Mouse (Mus musculus): Measurements from ENCODE around the gene Vps9d1. TPM values are rescaled to one million over a fixed set of nuclear protein-coding genes. Genes with fewer than 3 reads are reported as not detected.
A peak's percentile ranks its signal among the peaks of the same experiment; 100 is the strongest.

The Vps9d1 gene
- polyA plus RNA-seq, 1 experiment from 2014 or later, result 4.0 TPM

- Histone ChIP-seq H3K4me2 (peak overlapping the region; percentile 96), H3K27me3 (no peaks in the 10 kb centered on the region), H3K36me3 (peaks cover 54% of the 10 kb centered on the region), H3K27ac (peak overlapping the region; percentile 84), H3K4me1 (replicated peaks) (peaks cover 28% of the 10 kb centered on the region), H3K9ac (peak overlapping the region; percentile 97), H3K4me3 (replicated peaks) (peak overlapping the region; percentile 97), H3K9me3 (replicated peaks) (no peaks in the 10 kb centered on the region)
- DNase-seq (no peak), ATAC-seq (ENCODE audit: low read depth) (peak; percentile 43)
- WGBS (ENCODE audit: insufficient replicate concordance), result 1% methylated on average over 31 of the region's 40 CpGs
These were observed 573 bp downstream of the Vps9d1 start for GRCm38 (mm10) chr8:123253451-123254098.

- Histone ChIP-seq H3K36me3 (peaks cover 54% of the 10 kb centered on the region), H3K4me1 (replicated peaks) (peaks cover 28% of the 10 kb centered on the region), H3K9me3 (replicated peaks) (no peaks in the 10 kb centered on the region), H3K4me2 (peak overlapping the region; percentile 96), H3K27me3 (no peaks in the 10 kb centered on the region), H3K9ac (peak overlapping the region; percentile 97), H3K4me3 (replicated peaks) (peak overlapping the region; percentile 97), H3K27ac (peak overlapping the region; percentile 36; the same call in 1 of the 2 replicates)
- DNase-seq (no peak), ATAC-seq (ENCODE audit: low read depth) (no peak)
- WGBS (ENCODE audit: insufficient replicate concordance), result 50% methylated on average over 4 of the region's 4 CpGs
These were observed 1.2 kb downstream of the Vps9d1 start for GRCm38 (mm10) chr8:123252925-123253324.

DNA sequence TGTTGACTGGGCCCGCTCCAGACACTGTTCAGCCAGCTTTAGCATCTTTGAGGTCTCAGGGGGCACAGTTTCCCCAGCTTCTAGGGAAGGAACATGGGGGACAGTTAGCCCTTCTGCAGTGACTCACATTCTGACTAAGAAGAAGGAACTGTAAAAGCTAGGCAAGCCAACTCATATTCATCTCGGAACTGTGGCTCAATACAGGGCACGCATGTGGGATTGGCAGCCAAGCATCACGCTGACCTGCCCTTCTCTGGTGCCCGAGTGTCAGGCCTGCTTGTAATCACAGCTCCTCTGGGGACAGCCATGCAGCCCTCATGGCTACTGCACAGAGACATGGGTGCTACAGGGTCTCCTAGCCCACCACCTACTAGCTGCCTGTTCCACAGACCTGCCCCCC lies 3.2 kb downstream of the Vps9d1 start:
- Histone ChIP-seq H3K9me3 (replicated peaks) (no peaks in the 10 kb centered on the region), H3K4me3 (replicated peaks) (no peak overlapping the region), H3K4me2 (no peak overlapping the region), H3K9ac (no peak overlapping the region), H3K27me3 (no peaks in the 10 kb centered on the region), H3K4me1 (replicated peaks) (peaks cover 24% of the 10 kb centered on the region), H3K27ac (no peak overlapping the region), H3K36me3 (peaks cover 52% of the 10 kb centered on the region)
- no peak for DNase-seq
- ATAC-seq (ENCODE audit: low read depth), result no peak
- 81% methylated on average over 5 of the region's 5 CpGs for WGBS (ENCODE audit: insufficient replicate concordance)

- H3K4me3 ChIP-seq (replicated peaks), result no peak overlapping the region
- peaks cover 12% of the 10 kb centered on the region for H3K4me1 ChIP-seq (replicated peaks)
- DNase-seq (no peak), ATAC-seq (ENCODE audit: low read depth) (no peak)
- H3K36me3 ChIP-seq, result peaks cover 54% of the 10 kb centered on the region
- WGBS (ENCODE audit: insufficient replicate concordance), result 77% methylated on average over 8 of the region's 8 CpGs
- H3K27ac ChIP-seq, result no peak overlapping the region
- no peak overlapping the region for H3K4me2 ChIP-seq
- no peaks in the 10 kb centered on the region for H3K27me3 ChIP-seq
- H3K9me3 ChIP-seq (replicated peaks), result no peaks in the 10 kb centered on the region
- H3K9ac ChIP-seq, result no peak overlapping the region
These were observed 5.6 kb downstream of the Vps9d1 start for GRCm38 (mm10) chr8:123248596-123248995.

DNA sequence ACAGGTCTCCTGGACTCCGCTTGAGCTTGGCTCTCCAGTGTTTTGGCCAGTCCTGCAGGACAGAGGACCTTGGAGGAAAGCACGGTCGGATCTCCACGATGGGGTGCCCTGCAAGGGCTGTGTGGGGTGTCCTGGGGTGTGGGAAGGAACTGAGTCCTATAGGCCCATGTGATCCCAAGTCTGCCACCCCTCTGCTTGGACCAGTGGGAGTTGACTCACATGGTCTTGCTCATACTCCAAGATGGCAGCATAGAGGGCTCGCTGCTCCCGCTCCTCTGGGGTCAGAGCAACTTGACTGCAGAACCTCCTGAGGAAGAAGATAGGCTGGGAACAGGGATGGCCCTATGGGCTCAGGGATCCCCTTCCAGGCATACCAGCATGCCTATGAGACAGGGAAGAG lies 6.4 kb downstream of the Vps9d1 start:
- Histone ChIP-seq H3K4me1 (replicated peaks) (peaks cover 3% of the 10 kb centered on the region), H3K27ac (no peak overlapping the region), H3K4me3 (replicated peaks) (no peak overlapping the region), H3K36me3 (peaks cover 54% of the 10 kb centered on the region), H3K9me3 (replicated peaks) (no peaks in the 10 kb centered on the region), H3K27me3 (no peaks in the 10 kb centered on the region), H3K9ac (no peak overlapping the region), H3K4me2 (no peak overlapping the region)
- WGBS (ENCODE audit: insufficient replicate concordance), result 85% methylated on average over 6 of the region's 6 CpGs
- no peak for DNase-seq
- no peak for ATAC-seq (ENCODE audit: low read depth)

DNA sequence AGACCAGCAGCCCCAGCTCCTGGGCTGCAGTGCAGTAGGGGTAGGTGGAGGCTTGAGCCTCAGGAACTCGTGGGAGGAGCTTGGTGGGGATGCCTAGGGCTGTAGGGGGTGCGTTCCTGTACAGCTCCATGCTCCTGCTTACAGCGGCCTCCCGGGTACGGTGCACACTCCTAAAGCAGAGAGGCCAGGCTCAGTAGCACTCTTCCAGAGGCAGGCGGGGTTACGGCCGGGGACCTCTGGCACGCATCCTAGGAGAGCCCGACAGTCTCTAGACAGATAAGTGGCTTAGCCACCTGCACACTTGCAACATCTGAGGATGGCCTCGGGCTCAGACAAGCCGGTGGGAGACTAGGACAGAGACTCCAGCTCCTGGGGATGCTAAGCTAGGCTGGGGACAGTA lies 8.6 kb downstream of the Vps9d1 start:
- Histone ChIP-seq H3K9me3 (replicated peaks) (no peaks in the 10 kb centered on the region), H3K27ac (no peak overlapping the region), H3K4me3 (replicated peaks) (no peak overlapping the region), H3K4me2 (no peak overlapping the region), H3K36me3 (peaks cover 46% of the 10 kb centered on the region), H3K9ac (no peak overlapping the region), H3K4me1 (replicated peaks) (no peaks in the 10 kb centered on the region; the same call in 1 of the 2 replicates), H3K27me3 (no peaks in the 10 kb centered on the region)
- ATAC-seq (ENCODE audit: low read depth) (no peak), DNase-seq (no peak)
- WGBS (ENCODE audit: insufficient replicate concordance), result 81% methylated on average over 12 of the region's 12 CpGs

DNA sequence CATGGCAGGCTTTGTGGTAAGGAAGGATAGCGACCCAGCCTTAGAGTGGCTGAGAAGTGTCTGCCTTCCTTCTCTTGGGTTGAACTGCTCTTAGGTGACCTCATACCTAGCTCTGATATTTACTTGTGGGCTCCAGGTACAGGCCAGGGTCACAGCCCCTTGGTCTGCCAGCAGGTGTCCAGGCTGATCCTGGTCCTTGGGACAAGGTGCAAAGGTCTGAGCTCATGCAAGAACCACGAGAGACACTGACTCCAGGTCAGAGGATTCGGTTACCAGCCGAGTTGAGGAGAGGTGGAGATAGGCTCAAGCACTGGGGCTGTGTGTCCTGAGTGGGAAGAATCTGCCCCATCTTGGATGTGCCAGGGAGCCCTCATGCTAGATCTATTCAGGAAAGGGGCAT lies 9.8 kb downstream of the Vps9d1 start:
- Histone ChIP-seq H3K9ac (no peak overlapping the region), H3K27me3 (no peaks in the 10 kb centered on the region), H3K36me3 (peaks cover 38% of the 10 kb centered on the region), H3K9me3 (replicated peaks) (no peaks in the 10 kb centered on the region), H3K4me2 (no peak overlapping the region), H3K27ac (no peak overlapping the region), H3K4me1 (replicated peaks) (no peaks in the 10 kb centered on the region; the same call in 1 of the 2 replicates), H3K4me3 (replicated peaks) (no peak overlapping the region)
- 69% methylated on average over 4 of the region's 4 CpGs for WGBS (ENCODE audit: insufficient replicate concordance)
- no peak for DNase-seq
- no peak for ATAC-seq (ENCODE audit: low read depth)

GRCm38 (mm10) chr8:123243053-123243452 lies 11.1 kb downstream of the Vps9d1 start:
- H3K36me3 ChIP-seq, result peaks cover 25% of the 10 kb centered on the region
- H3K9ac ChIP-seq, result no peak overlapping the region
- no peaks in the 10 kb centered on the region; the same call in 1 of the 2 replicates for H3K4me1 ChIP-seq (replicated peaks)
- DNase-seq (no peak), ATAC-seq (ENCODE audit: low read depth) (no peak)
- H3K4me2 ChIP-seq, result no peak overlapping the region
- H3K27ac ChIP-seq, result no peak overlapping the region
- no peaks in the 10 kb centered on the region for H3K9me3 ChIP-seq (replicated peaks)
- H3K4me3 ChIP-seq (replicated peaks), result no peak overlapping the region
- WGBS (ENCODE audit: insufficient replicate concordance), result 60% methylated on average over 11 of the region's 11 CpGs
- H3K27me3 ChIP-seq, result no peaks in the 10 kb centered on the region

DNA sequence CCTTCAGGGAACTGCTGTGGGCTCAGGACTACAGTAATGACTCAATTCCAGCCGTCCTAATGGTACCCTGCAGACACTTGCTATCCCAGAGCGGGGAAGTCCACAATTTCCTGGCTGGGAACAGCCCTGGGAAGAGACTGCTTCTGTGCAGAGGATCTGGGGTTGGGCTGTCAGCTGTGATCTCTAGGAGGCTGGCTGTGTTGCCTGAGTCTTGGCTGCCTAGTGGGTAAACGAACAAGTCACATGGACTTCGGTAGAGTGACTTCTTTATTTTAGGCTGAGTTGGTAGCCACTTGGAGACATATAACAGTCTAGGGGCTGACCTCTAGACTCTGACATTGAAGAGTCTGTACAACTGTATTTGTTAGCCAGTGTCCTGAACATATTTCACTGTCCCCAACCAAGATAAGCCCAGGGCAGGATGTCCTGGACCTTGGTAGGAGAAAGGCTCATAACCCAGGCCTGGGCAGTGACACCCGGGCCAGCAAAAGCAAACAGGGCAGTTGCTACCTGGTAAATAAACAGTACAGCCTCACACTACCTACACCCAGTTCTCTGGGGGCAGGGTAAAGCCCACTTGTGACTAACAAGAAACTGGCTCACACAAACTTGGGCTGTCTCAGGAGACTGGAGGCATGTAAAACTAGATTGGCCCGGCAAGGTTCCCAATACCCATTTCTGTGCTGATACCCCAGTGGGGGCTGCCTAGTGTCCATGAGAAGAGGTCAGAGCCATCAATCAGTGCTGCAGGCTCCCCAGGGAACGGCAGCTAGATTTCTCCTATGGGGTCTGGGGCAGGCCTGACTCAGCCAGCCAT lies 11.8 kb downstream of the Vps9d1 start:
- DNase-seq, result no peak
- no peaks in the 10 kb centered on the region for H3K9me3 ChIP-seq (replicated peaks)
- WGBS (ENCODE audit: insufficient replicate concordance), result 68% methylated on average over 7 of the region's 7 CpGs
- no peak overlapping the region for H3K9ac ChIP-seq
- 0 out of 2 replicates have a peak, but pooled peaks have one; percentile 8 for ATAC-seq (ENCODE audit: low read depth)
- H3K4me1 ChIP-seq (replicated peaks), result no peaks in the 10 kb centered on the region; the same call in 1 of the 2 replicates
- no peak overlapping the region for H3K27ac ChIP-seq
- H3K4me3 ChIP-seq (replicated peaks), result no peak overlapping the region
- H3K36me3 ChIP-seq, result peaks cover 18% of the 10 kb centered on the region; the same call in 1 of the 2 replicates
- H3K27me3 ChIP-seq, result peaks cover 1% of the 10 kb centered on the region; the same call in 1 of the 2 replicates
- no peak overlapping the region for H3K4me2 ChIP-seq

- Histone ChIP-seq H3K27ac (no peak overlapping the region), H3K9me3 (replicated peaks) (no peaks in the 10 kb centered on the region), H3K4me2 (no peak overlapping the region), H3K36me3 (0 out of 2 replicates have a peak, but pooled peaks cover under 1% of the 10 kb centered on the region), H3K9ac (no peak overlapping the region), H3K27me3 (peaks cover 21% of the 10 kb centered on the region), H3K4me3 (replicated peaks) (no peak overlapping the region), H3K4me1 (replicated peaks) (peaks cover 23% of the 10 kb centered on the region)
- DNase-seq (no peak), ATAC-seq (ENCODE audit: low read depth) (no peak)
- WGBS (ENCODE audit: insufficient replicate concordance), result 80% methylated on average over 10 of the region's 10 CpGs
These were observed 14.8 kb downstream of the Vps9d1 start for GRCm38 (mm10) chr8:123239398-123239797.

Data from liver, embryonic 13.5 days (tissue).